Mouse (Mus musculus): ENCODE measurements at regions not wholly inside any gene's neighbourhood (a gene's known extent, or its start where the extent isn't known, plus 50 kb on each side); places are given as distances from the start of the nearest gene placed in this dataset.

GRCm38 (mm10) chr15:63265845-63266244 lies 579.1 kb downstream of the Gsdmc2 start:
- 81% methylated on average over 1 of the region's 1 CpGs for WGBS
- Histone ChIP-seq H3K27ac (replicated peaks) (no peak overlapping the region), H3K36me3 (no peaks in the 10 kb centered on the region), H3K4me1 (no peaks in the 10 kb centered on the region), H3K27me3 (ENCODE audit: low read depth, poor library complexity, severe bottlenecking) (no peaks in the 10 kb centered on the region), H3K9me3 (replicated peaks) (no peaks in the 10 kb centered on the region), H3K4me3 (no peak overlapping the region)
- DNase-seq (ENCODE audit: low spot score), result no peak

DNA sequence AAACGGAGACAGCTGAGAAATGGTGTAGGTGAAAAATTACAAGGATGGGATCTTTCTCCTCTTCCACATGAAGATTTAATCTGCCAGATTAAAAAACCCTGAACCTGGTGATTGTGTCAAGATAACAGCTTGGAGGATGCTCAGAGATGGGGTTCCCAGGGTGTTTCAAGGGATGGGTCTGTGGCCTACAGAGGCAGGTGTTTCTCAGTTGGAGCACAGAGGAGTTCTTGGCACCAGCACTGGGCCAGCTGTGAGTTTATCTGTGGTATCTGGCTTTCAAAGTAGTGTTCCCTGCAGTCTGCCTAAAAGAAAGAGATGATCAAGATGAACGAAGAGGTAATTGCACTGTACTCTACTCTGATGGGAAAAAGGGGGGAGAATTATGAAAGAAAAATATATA lies 589.2 kb downstream of the Gsdmc2 start:
- Histone ChIP-seq H3K36me3 (no peaks in the 10 kb centered on the region), H3K27me3 (ENCODE audit: low read depth, poor library complexity, severe bottlenecking) (no peaks in the 10 kb centered on the region), H3K4me1 (no peaks in the 10 kb centered on the region), H3K4me3 (no peak overlapping the region), H3K9me3 (replicated peaks) (no peaks in the 10 kb centered on the region), H3K27ac (replicated peaks) (no peak overlapping the region)
- DNase-seq (ENCODE audit: low spot score), result no peak
- WGBS, result 87% methylated on average over 2 of the region's 2 CpGs

- no peaks in the 10 kb centered on the region for H3K36me3 ChIP-seq
- H3K4me1 ChIP-seq, result no peaks in the 10 kb centered on the region
- no peak overlapping the region for H3K4me3 ChIP-seq
- 68% methylated on average over 1 of the region's 1 CpGs for WGBS
- H3K27ac ChIP-seq (replicated peaks), result no peak overlapping the region
- no peaks in the 10 kb centered on the region for H3K9me3 ChIP-seq (replicated peaks)
- DNase-seq (ENCODE audit: low spot score), result no peak
- no peaks in the 10 kb centered on the region for H3K27me3 ChIP-seq (ENCODE audit: low read depth, poor library complexity, severe bottlenecking)
These were observed 592.1 kb downstream of the Gsdmc2 start for GRCm38 (mm10) chr15:63252781-63253340.

GRCm38 (mm10) chr15:63238601-63239000 lies 606.4 kb downstream of the Gsdmc2 start:
- no peaks in the 10 kb centered on the region for H3K9me3 ChIP-seq (replicated peaks)
- WGBS, result 77% methylated on average over 3 of the region's 3 CpGs
- H3K36me3 ChIP-seq, result no peaks in the 10 kb centered on the region
- H3K27ac ChIP-seq (replicated peaks), result no peak overlapping the region
- no peak overlapping the region for H3K4me3 ChIP-seq
- H3K4me1 ChIP-seq, result no peaks in the 10 kb centered on the region
- no peak for DNase-seq (ENCODE audit: low spot score)
- no peaks in the 10 kb centered on the region for H3K27me3 ChIP-seq (ENCODE audit: low read depth, poor library complexity, severe bottlenecking)

DNA sequence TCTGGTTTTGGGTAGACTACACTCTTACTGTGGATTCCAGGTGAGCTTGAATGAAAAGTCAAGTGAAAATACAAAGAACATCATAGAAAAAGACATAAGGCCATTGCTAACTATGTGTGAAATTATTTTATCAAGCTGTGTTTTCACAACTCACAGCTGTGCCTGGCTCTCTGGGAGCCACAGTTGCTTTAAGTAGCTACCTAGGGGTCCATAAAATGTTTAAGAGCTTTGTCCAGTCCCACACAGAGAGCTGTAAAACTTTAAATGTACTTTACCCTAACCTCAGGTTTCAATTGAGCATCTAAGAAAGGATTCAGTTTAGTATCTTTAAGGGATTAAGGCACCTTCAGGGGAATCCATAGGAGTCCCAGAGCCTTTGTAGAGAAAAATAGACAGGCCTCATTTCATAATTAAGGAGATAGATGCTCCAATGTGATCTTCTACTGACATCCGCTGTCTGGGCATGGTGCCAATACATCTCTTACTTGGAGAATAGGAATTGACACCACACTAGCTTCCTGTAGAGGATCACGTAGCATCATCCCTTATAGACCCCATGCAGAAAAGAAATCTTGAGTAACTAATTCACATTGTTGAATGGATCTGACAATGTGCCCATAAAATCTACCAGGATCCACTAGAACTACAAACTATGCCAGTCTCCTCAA lies 626.5 kb downstream of the Gsdmc2 start:
- Histone ChIP-seq H3K36me3 (no peaks in the 10 kb centered on the region), H3K27me3 (ENCODE audit: low read depth, poor library complexity, severe bottlenecking) (no peaks in the 10 kb centered on the region), H3K27ac (replicated peaks) (no peak overlapping the region), H3K4me1 (no peaks in the 10 kb centered on the region), H3K4me3 (no peak overlapping the region), H3K9me3 (replicated peaks) (no peaks in the 10 kb centered on the region)
- no peak for DNase-seq (ENCODE audit: low spot score)
- 83% methylated on average over 2 of the region's 2 CpGs for WGBS

DNA sequence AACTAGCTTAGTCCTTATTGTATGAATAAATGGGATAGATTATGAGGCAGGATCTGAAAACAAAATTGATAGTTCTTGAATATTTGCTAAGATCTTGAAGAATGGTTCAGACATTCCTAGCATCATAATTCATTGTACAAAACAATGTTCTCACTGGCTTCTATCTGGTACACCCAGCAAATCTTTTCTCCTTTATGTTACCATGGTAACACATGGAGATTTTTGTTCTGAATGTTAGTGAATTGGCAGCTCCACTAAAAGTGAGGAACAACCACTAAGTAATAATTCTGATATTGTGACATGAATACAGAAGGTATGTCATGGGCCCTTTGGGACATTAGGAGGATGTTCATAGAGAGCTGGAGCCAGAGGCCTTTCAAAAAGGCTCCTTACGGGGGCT lies 639.8 kb downstream of the Gsdmc2 start:
- no peak for DNase-seq (ENCODE audit: low spot score)
- H3K9me3 ChIP-seq (replicated peaks), result no peaks in the 10 kb centered on the region
- no peaks in the 10 kb centered on the region for H3K27me3 ChIP-seq (ENCODE audit: low read depth, poor library complexity, severe bottlenecking)
- H3K27ac ChIP-seq (replicated peaks), result no peak overlapping the region
- no peaks in the 10 kb centered on the region for H3K4me1 ChIP-seq
- no peak overlapping the region for H3K4me3 ChIP-seq
- WGBS, result 88% methylated on average over 1 of the region's 1 CpGs
- no peaks in the 10 kb centered on the region for H3K36me3 ChIP-seq

GRCm38 (mm10) chr15:63195031-63195430 lies 649.9 kb downstream of the Gsdmc2 start:
- WGBS, result 90% methylated on average over 2 of the region's 2 CpGs
- H3K27me3 ChIP-seq (ENCODE audit: low read depth, poor library complexity, severe bottlenecking), result no peaks in the 10 kb centered on the region
- no peak overlapping the region for H3K27ac ChIP-seq (replicated peaks)
- no peaks in the 10 kb centered on the region for H3K36me3 ChIP-seq
- H3K4me1 ChIP-seq, result peaks cover 9% of the 10 kb centered on the region
- no peaks in the 10 kb centered on the region for H3K9me3 ChIP-seq (replicated peaks)
- H3K4me3 ChIP-seq, result no peak overlapping the region
- DNase-seq (ENCODE audit: low spot score), result no peak

DNA sequence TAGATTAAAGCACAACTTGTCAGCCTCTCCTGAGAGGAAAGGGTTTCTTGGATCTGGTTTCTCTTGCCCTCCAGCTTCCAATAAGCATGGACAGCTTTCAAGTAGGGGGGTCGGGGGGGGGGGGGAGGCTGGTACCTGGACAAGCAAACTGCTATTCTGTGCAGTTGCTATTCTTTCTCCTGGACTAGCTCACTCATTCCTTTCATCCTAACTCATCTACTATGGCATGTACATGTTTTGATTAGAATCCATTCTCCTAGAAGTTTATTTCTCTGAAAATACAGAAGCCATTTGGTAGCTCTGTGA lies 650.5 kb downstream of the Gsdmc2 start:
- WGBS, result 64% methylated on average over 1 of the region's 1 CpGs
- Histone ChIP-seq H3K36me3 (no peaks in the 10 kb centered on the region), H3K4me1 (peaks cover 9% of the 10 kb centered on the region), H3K27ac (replicated peaks) (no peak overlapping the region), H3K27me3 (ENCODE audit: low read depth, poor library complexity, severe bottlenecking) (no peaks in the 10 kb centered on the region), H3K9me3 (replicated peaks) (no peaks in the 10 kb centered on the region), H3K4me3 (no peak overlapping the region)
- DNase-seq (ENCODE audit: low spot score), result no peak

GRCm38 (mm10) chr15:63193617-63194491 lies 651.1 kb downstream of the Gsdmc2 start:
- Histone ChIP-seq H3K36me3 (no peaks in the 10 kb centered on the region), H3K27me3 (ENCODE audit: low read depth, poor library complexity, severe bottlenecking) (no peaks in the 10 kb centered on the region), H3K9me3 (replicated peaks) (no peaks in the 10 kb centered on the region), H3K4me3 (no peak overlapping the region), H3K4me1 (peaks cover 9% of the 10 kb centered on the region), H3K27ac (replicated peaks) (no peak overlapping the region)
- DNase-seq (ENCODE audit: low spot score), result no peak
- WGBS, result 75% methylated on average over 2 of the region's 2 CpGs

- no peak for DNase-seq (ENCODE audit: low spot score)
- peaks cover 9% of the 10 kb centered on the region for H3K4me1 ChIP-seq
- 87% methylated on average over 2 of the region's 2 CpGs for WGBS
- H3K36me3 ChIP-seq, result no peaks in the 10 kb centered on the region
- no peak overlapping the region for H3K4me3 ChIP-seq
- H3K9me3 ChIP-seq (replicated peaks), result no peaks in the 10 kb centered on the region
- no peak overlapping the region for H3K27ac ChIP-seq (replicated peaks)
- H3K27me3 ChIP-seq (ENCODE audit: low read depth, poor library complexity, severe bottlenecking), result no peaks in the 10 kb centered on the region
These were observed 653.2 kb downstream of the Gsdmc2 start for GRCm38 (mm10) chr15:63191731-63192130.

DNA sequence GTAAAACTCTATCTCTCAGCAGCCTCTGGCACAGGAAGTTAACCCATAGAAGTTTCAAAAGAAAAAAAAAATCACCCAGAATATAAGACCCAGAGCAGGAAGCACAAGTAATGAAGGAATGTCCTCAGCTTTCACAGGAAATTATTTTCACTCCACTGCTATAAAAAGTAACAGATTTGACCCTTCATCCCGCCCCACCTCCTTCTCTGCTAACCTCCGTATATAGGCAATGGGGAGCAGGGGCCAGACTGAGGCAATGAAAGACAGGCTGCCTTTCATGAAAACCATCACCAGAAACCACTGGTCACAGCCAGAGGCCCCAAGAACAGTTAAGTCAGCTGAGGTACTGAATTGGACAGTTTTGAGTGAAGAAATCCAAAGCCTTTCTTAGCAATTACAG lies 654.9 kb downstream of the Gsdmc2 start:
- H3K27ac ChIP-seq (replicated peaks), result no peak overlapping the region
- H3K36me3 ChIP-seq, result no peaks in the 10 kb centered on the region
- DNase-seq (ENCODE audit: low spot score), result no peak
- no peaks in the 10 kb centered on the region for H3K27me3 ChIP-seq (ENCODE audit: low read depth, poor library complexity, severe bottlenecking)
- peaks cover 9% of the 10 kb centered on the region for H3K4me1 ChIP-seq
- H3K9me3 ChIP-seq (replicated peaks), result no peaks in the 10 kb centered on the region
- no peak overlapping the region for H3K4me3 ChIP-seq
- WGBS, result 69% methylated on average over 2 of the region's 2 CpGs

DNA sequence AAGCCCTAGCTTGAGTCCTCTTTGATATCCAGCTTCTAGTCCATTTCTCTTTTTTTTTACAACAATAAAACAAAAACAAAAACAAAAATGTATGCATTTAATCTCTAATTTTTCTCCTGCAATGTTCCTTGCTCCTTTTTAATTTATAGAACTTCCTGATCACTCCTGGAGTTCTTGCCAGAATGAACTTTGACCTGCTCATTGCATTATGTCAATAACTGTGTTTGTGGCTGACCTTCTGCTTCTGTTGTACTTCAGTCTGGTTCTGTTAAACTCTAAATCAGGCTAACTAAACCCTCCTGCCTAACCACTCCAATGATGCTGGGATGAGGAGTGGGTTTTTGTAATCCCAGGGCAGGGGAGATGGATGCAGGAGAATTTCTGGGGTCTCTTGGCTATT lies 674.0 kb downstream of the Gsdmc2 start:
- no peak for DNase-seq (ENCODE audit: low spot score)
- Histone ChIP-seq H3K27me3 (ENCODE audit: low read depth, poor library complexity, severe bottlenecking) (no peaks in the 10 kb centered on the region), H3K27ac (replicated peaks) (no peak overlapping the region), H3K4me3 (no peak overlapping the region), H3K9me3 (replicated peaks) (no peaks in the 10 kb centered on the region), H3K4me1 (no peaks in the 10 kb centered on the region), H3K36me3 (no peaks in the 10 kb centered on the region)

GRCm38 (mm10) chr15:63170171-63170570 lies 674.8 kb downstream of the Gsdmc2 start:
- no peak overlapping the region for H3K27ac ChIP-seq (replicated peaks)
- H3K4me1 ChIP-seq, result no peaks in the 10 kb centered on the region
- H3K36me3 ChIP-seq, result no peaks in the 10 kb centered on the region
- no peak overlapping the region for H3K4me3 ChIP-seq
- no peaks in the 10 kb centered on the region for H3K9me3 ChIP-seq (replicated peaks)
- 67% methylated on average over 1 of the region's 1 CpGs for WGBS
- no peaks in the 10 kb centered on the region for H3K27me3 ChIP-seq (ENCODE audit: low read depth, poor library complexity, severe bottlenecking)
- no peak for DNase-seq (ENCODE audit: low spot score)

Measured in midbrain, embryonic 10.5 days (tissue).